Mouse (Mus musculus) brain, embryonic 14.5 days (tissue): Measurements from ENCODE around the gene Kif22.

ENCODE experiments used
- CTCF ChIP-seq: fragments of 200-500 bp; IDR thresholded peaks from 2 replicates; pipeline ENCODE4 v1.5.1; 2012; ENCODE audit warnings: inconsistent platforms, mild to moderate bottlenecking, moderate library complexity, borderline replicate concordance; ENCODE audit not compliant: insufficient read depth, insufficient read length; ENCODE audit errors: extremely low read depth
- POLR2A ChIP-seq: fragments of 200-500 bp; IDR thresholded peaks from 2 replicates; pipeline ENCODE4 v1.6.1; 2012; ENCODE audit warnings: mild to moderate bottlenecking, inconsistent platforms, borderline replicate concordance; ENCODE audit not compliant: poor library complexity, insufficient read depth, insufficient read length, severe bottlenecking; ENCODE audit errors: extremely low read depth

- TF ChIP-seq POLR2A: no peak
- no peak for TF ChIP-seq CTCF
Measured at GRCm38 (mm10) chr7:127013385-127013784, 28.9 kb downstream of the Kif22 start.
